Mouse (Mus musculus) MEL (cell line): ENCODE measurements around the gene Slc39a11. TPM values are rescaled to one million over a fixed set of nuclear protein-coding genes. Genes with fewer than 3 reads are reported as not detected.

Experiments used
- DNase-seq: peaks from one replicate; pipeline ENCODE4 v3.0.0; 2011; ENCODE audit warnings: low read depth, low spot score
- H3K27ac ChIP-seq: 2 replicates; pipeline ENCODE4 v1.5.1; 2012; ENCODE audit warnings: low read depth, mild to moderate bottlenecking, control low read depth, low read length, moderate library complexity; ENCODE audit not compliant: control insufficient read depth
- H3K27me3 ChIP-seq, 2 experiments: fragments of 150-350 bp in 1 of 2; sonication (generic) in 1 of 2; 2 replicates each; pipeline ENCODE4 v1.6.1; 2012; ENCODE audit warnings: low read length in 2 of 2, mild to moderate bottlenecking in 2 of 2, improper control_type of control experiment in 1 of 2, moderate library complexity in 1 of 2; ENCODE audit not compliant: insufficient read depth in 2 of 2, control insufficient read depth in 1 of 2
- H3K36me3 ChIP-seq, 2 experiments: 2 replicates each; pipeline ENCODE4 v1.6.1; 2012 to 2014; ENCODE audit warnings: low read length in 2 of 2, improper control_type of control experiment in 1 of 2, inconsistent platforms in 1 of 2, mild to moderate bottlenecking in 1 of 2; ENCODE audit not compliant: insufficient read depth in 2 of 2, control insufficient read depth in 1 of 2
- H3K4me1 ChIP-seq, 2 experiments: fragments of 150-350 bp in 1 of 2; sonication (generic) in 1 of 2; 2 replicates each; pipeline ENCODE4 v1.6.1; 2012; ENCODE audit warnings: low read length in 2 of 2, improper control_type of control experiment in 1 of 2, mild to moderate bottlenecking in 1 of 2; ENCODE audit not compliant: insufficient read depth in 2 of 2, control insufficient read depth in 1 of 2
- H3K4me3 ChIP-seq, 2 experiments: fragments of 150-350 bp in 1 of 2; sonication (generic) in 1 of 2; 2 replicates each; pipeline ENCODE4 v1.5.1; 2012; ENCODE audit warnings: low read depth in 2 of 2, low read length in 2 of 2, mild to moderate bottlenecking in 2 of 2, moderate library complexity in 2 of 2, control low read depth in 1 of 2, improper control_type of control experiment in 1 of 2; ENCODE audit not compliant: control insufficient read depth in 1 of 2, insufficient read depth in 1 of 2
- H3K79me2 ChIP-seq: 2 replicates; pipeline ENCODE4 v1.6.1; 2012; ENCODE audit warnings: mild to moderate bottlenecking, low read length, moderate library complexity; ENCODE audit not compliant: control insufficient read depth, poor library complexity, insufficient read depth
- H3K9ac ChIP-seq: 2 replicates; pipeline ENCODE4 v1.6.1; 2012; ENCODE audit warnings: low read depth, mild to moderate bottlenecking, control low read depth, low read length, moderate library complexity; ENCODE audit not compliant: control insufficient read depth, poor library complexity, severe bottlenecking
- H3K9me3 ChIP-seq: fragments of 150-350 bp; sonication (generic); replicated peaks from 2 replicates; pipeline ENCODE4 v1.6.1; 2012; ENCODE audit warnings: mild to moderate bottlenecking, low read length, improper control_type of control experiment, moderate library complexity; ENCODE audit not compliant: insufficient read depth
- CHD1 ChIP-seq: IDR thresholded peaks from 2 replicates; pipeline ENCODE4 v1.6.1; 2012; ENCODE audit warnings: low read depth, mild to moderate bottlenecking, inconsistent platforms, low read length, improper control_type of control experiment
- CHD2 ChIP-seq: IDR thresholded peaks from 2 replicates; pipeline ENCODE4 v1.6.1; 2011; ENCODE audit warnings: low read length, improper control_type of control experiment
- CTCF ChIP-seq, 3 experiments: IDR thresholded peaks in 2 of 3; conservative IDR thresholded peaks in 1 of 3; 2 replicates each; pipeline ENCODE4 v1.5.1; 2011 to 2012; ENCODE audit warnings: low read length in 3 of 3, low read depth in 2 of 3, mild to moderate bottlenecking in 2 of 3, improper control_type of control experiment in 1 of 3, inconsistent platforms in 1 of 3, mixed read lengths in 1 of 3, moderate library complexity in 1 of 3; ENCODE audit not compliant: control insufficient read depth in 1 of 3, insufficient read depth in 1 of 3, poor library complexity in 1 of 3, severe bottlenecking in 1 of 3
- E2F4 ChIP-seq: IDR thresholded peaks from 2 replicates; pipeline ENCODE4 v1.6.1; 2011; ENCODE audit warnings: low read depth, low read length, improper control_type of control experiment, borderline replicate concordance
- GATA1 ChIP-seq: IDR thresholded peaks from 2 replicates; pipeline ENCODE4 v1.6.1; 2011; ENCODE audit warnings: low read depth, low read length, improper control_type of control experiment
- JUND ChIP-seq: IDR thresholded peaks from 2 replicates; pipeline ENCODE4 v1.6.1; 2011; ENCODE audit warnings: low read depth, mild to moderate bottlenecking, improper control_type of control experiment, low read length
- MAFK ChIP-seq: IDR thresholded peaks from 2 replicates; pipeline ENCODE4 v1.6.1; 2011; ENCODE audit warnings: low read depth, mild to moderate bottlenecking, low read length, improper control_type of control experiment, borderline replicate concordance
- MYC ChIP-seq: IDR thresholded peaks from 2 replicates; pipeline ENCODE4 v1.6.1; 2011; ENCODE audit warnings: low read depth, mild to moderate bottlenecking, low read length, improper control_type of control experiment, moderate library complexity
- NRF1 ChIP-seq: IDR thresholded peaks from 2 replicates; pipeline ENCODE4 v1.6.1; 2014; ENCODE audit warnings: low read depth, mild to moderate bottlenecking, inconsistent platforms, low read length, improper control_type of control experiment, moderate library complexity; ENCODE audit not compliant: poor library complexity, insufficient read depth, severe bottlenecking
- POLR2AphosphoS5 ChIP-seq: IDR thresholded peaks from 2 replicates; pipeline ENCODE4 v1.6.1; 2012; ENCODE audit warnings: low read depth, borderline replicate concordance, mild to moderate bottlenecking, inconsistent platforms, low read length, moderate library complexity, mixed read lengths
- RAD21 ChIP-seq: IDR thresholded peaks from 2 replicates; pipeline ENCODE4 v1.6.1; 2011; ENCODE audit warnings: mild to moderate bottlenecking, low read depth, low read length, improper control_type of control experiment
- SIN3A ChIP-seq: IDR thresholded peaks from 2 replicates; pipeline ENCODE4 v1.6.1; 2012; ENCODE audit warnings: low read length, improper control_type of control experiment, inconsistent platforms
- SMC3 ChIP-seq: IDR thresholded peaks from 2 replicates; pipeline ENCODE4 v1.6.1; 2011; ENCODE audit warnings: low read depth, low read length, improper control_type of control experiment
- TAL1 ChIP-seq: IDR thresholded peaks from 2 replicates; pipeline ENCODE4 v1.6.1; 2012; ENCODE audit warnings: mild to moderate bottlenecking, inconsistent platforms, low read length, moderate library complexity, mixed read lengths
- UBTF ChIP-seq: IDR thresholded peaks from 2 replicates; pipeline ENCODE4 v1.6.1; 2012; ENCODE audit warnings: low read depth, mild to moderate bottlenecking, inconsistent platforms, low read length, improper control_type of control experiment, moderate library complexity, borderline replicate concordance; ENCODE audit not compliant: insufficient read depth
- USF1 ChIP-seq: IDR thresholded peaks from 2 replicates; pipeline ENCODE4 v1.6.1; 2014; ENCODE audit warnings: low read depth, mild to moderate bottlenecking, inconsistent platforms, low read length, improper control_type of control experiment, moderate library complexity
- USF2 ChIP-seq, 2 experiments: IDR thresholded peaks; 2 replicates each; pipeline ENCODE4 v1.6.1; 2011 to 2012; ENCODE audit warnings: improper control_type of control experiment in 2 of 2, low read length in 2 of 2, borderline replicate concordance in 1 of 2, inconsistent platforms in 1 of 2, low read depth in 1 of 2, mild to moderate bottlenecking in 1 of 2; ENCODE audit not compliant: insufficient read depth in 1 of 2
- polyA plus RNA-seq, 2 experiments: library from polyadenylated mRNA; stranded (reverse) in 1 of 2; unstranded in 1 of 2; fragments of >175 nt in 1 of 2; fragments of >200 nt in 1 of 2; gene quantifications; 2 replicates each; pipeline versions ENCODE4 v1.2.1 to v1.2.4; 2012; ENCODE audit warnings: low replicate concordance in 2 of 2, low read depth in 1 of 2; ENCODE audit not compliant: insufficient read length in 2 of 2, insufficient read depth in 1 of 2, missing spikeins in 1 of 2
- total RNA-seq: library from RNA; depleted of rRNA; stranded (reverse); fragments of 300-350 nt; gene quantifications from 2 replicates; pipeline ENCODE4 v1.2.3, GENCODE M21; 2012

The Slc39a11 gene
- total and polyA plus RNA-seq, 3 experiments = 34.2 to 45.6 TPM; not detected in 1

DNA sequence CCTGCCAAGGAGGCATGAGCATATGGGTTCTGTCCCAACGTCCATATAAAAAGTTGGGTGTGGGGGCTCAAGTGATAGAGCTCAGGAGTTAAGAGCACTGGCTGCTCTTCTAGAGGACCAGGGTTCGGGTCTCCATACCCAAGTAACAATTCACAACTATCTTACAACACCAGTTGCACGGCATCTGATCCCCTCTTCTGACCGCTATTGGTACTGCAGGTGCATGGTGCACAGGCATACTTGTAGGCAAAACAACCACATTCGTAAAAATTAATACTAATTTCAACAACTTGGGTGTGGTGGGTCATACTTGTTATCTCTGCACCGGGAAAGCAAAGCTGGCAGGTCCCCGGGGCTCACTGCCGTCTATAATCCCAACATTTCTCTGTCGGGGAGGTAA is 240.8 kb downstream of the Slc39a11 start:
- H3K4me3 ChIP-seq = no peak overlapping the region
- no peaks in the 10 kb centered on the region for H3K4me1 ChIP-seq
- no peaks in the 10 kb centered on the region for H3K9me3 ChIP-seq
- H3K36me3 ChIP-seq = no peaks in the 10 kb centered on the region
- TF ChIP-seq USF2 (IDR thresholded peaks at IDR 0.05; ENCODE audit: borderline replicate concordance in 1 of 2, insufficient read depth in 1 of 2, low read depth in 1 of 2, low read length in 2 of 2) (no peak), SMC3 (peak; percentile 68), CTCF (IDR thresholded peaks at IDR 0.05 in 2 of 3, conservative IDR thresholded peaks at IDR 0.05 in 1 of 3; ENCODE audit: control insufficient read depth in 1 of 3, insufficient read depth in 1 of 3, low read depth in 2 of 3, low read length in 3 of 3, poor library complexity in 1 of 3, severe bottlenecking in 1 of 3) (peak; percentile 50 to 66 (median 61)), GATA1 (no peak), TAL1 (no peak), CHD1 (no peak), RAD21 (peak; percentile 41), UBTF (no peak), E2F4 (no peak), MYC (no peak), USF1 (no peak), CHD2 (no peak), NRF1 (no peak), SIN3A (no peak), JUND (no peak)
- DNase-seq = peak; percentile 67
- no peak overlapping the region for H3K27ac ChIP-seq
- H3K79me2 ChIP-seq = no peaks in the 10 kb centered on the region
- no peak overlapping the region for H3K9ac ChIP-seq
- H3K27me3 ChIP-seq = no peaks in the 10 kb centered on the region

DNA sequence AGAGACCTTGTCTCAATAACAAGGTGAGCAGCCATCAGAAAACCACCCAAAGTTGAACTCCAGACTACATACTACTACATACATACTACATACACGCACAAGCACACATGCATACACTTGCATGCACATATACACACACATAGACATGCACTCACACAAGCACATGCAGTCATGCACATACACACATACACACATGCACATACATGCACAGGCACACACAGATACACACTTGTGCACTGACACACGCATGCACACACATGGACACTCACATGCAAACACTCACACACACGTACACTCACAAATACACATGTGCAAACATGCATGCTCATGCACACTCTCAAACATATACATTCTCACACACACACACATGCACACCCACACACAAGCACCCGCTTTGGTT is 242.4 kb downstream of the Slc39a11 start:
- no peaks in the 10 kb centered on the region for H3K79me2 ChIP-seq
- TF ChIP-seq MAFK (no peak), POLR2AphosphoS5 (peak; percentile 92; the same call in 1 of the 2 replicates)
- H3K27me3 ChIP-seq = no peaks in the 10 kb centered on the region
- H3K4me3 ChIP-seq = no peak overlapping the region
- no peak overlapping the region for H3K27ac ChIP-seq
- H3K4me1 ChIP-seq = no peaks in the 10 kb centered on the region
- no peaks in the 10 kb centered on the region for H3K9me3 ChIP-seq
- H3K9ac ChIP-seq = no peak overlapping the region
- DNase-seq = no peak
- no peaks in the 10 kb centered on the region for H3K36me3 ChIP-seq
